Mouse (Mus musculus) intestine, embryonic 15.5 days (tissue): ENCODE data around the gene 6430548M08Rik. TPM values are rescaled to one million over a fixed set of nuclear protein-coding genes. Genes with fewer than 3 reads are reported as not detected.

Source experiments
- ATAC-seq: fragments of 200-750 bp; cut with Nextera tagmentation; 2 replicates; pipeline ENCODE4 v1.8.0; 2017; ENCODE audit warnings: moderate TSS enrichment, moderate library complexity
- H3K27ac ChIP-seq: fragments of 300-500 bp; sonication (generic); 2 replicates; pipeline ENCODE4 v1.5.1; 2015; ENCODE audit warnings: mild to moderate bottlenecking, inconsistent platforms
- H3K27me3 ChIP-seq: fragments of 300-500 bp; sonication (generic); replicated peaks from 2 replicates; pipeline ENCODE4 v1.6.1; 2015; ENCODE audit warnings: inconsistent platforms
- H3K36me3 ChIP-seq: fragments of 300-500 bp; sonication (generic); 2 replicates; pipeline ENCODE4 v1.6.1; 2015; ENCODE audit warnings: inconsistent platforms
- H3K4me1 ChIP-seq: fragments of 300-500 bp; sonication (generic); replicated peaks from 2 replicates; pipeline ENCODE4 v1.6.1; 2015; ENCODE audit warnings: inconsistent platforms
- H3K4me2 ChIP-seq: fragments of 300-500 bp; sonication (generic); replicated peaks from 2 replicates; pipeline ENCODE4 v1.6.1; 2015; ENCODE audit warnings: mild to moderate bottlenecking, inconsistent platforms
- H3K4me3 ChIP-seq: fragments of 300-500 bp; sonication (generic); replicated peaks from 2 replicates; pipeline ENCODE4 v1.5.1; 2015; ENCODE audit warnings: inconsistent platforms
- H3K9ac ChIP-seq: fragments of 300-500 bp; sonication (generic); 2 replicates; pipeline ENCODE4 v1.6.1; 2015; ENCODE audit warnings: inconsistent platforms
- H3K9me3 ChIP-seq: fragments of 300-500 bp; sonication (generic); 2 replicates; pipeline ENCODE4 v1.6.1; 2016; ENCODE audit warnings: inconsistent platforms
- WGBS: fragments of 180-500 bp; shearing (Covaris S2); methylation state at CpG from one replicate; pipeline ENCODE4 v1.1.7; 2015; 5-methylcytosine and 5-hydroxymethylcytosine counted together
- polyA plus RNA-seq: library from polyadenylated mRNA; unstranded; fragments of >200 nt; fragmentation: Nextera tagmentation; extraction: Ambion mirVana; gene quantifications from 2 replicates; pipeline ENCODE4 v1.2.1, GENCODE M21; 2015

6430548M08Rik gene
- polyA plus RNA-seq, 1 experiment from 2014 or later: 4.7 TPM

- ATAC-seq: no peak
- Histone ChIP-seq H3K36me3 (no peaks in the 10 kb centered on the region), H3K9ac (no peak overlapping the region), H3K4me3 (no peak overlapping the region), H3K27me3 (no peaks in the 10 kb centered on the region), H3K4me2 (no peak overlapping the region), H3K9me3 (no peaks in the 10 kb centered on the region), H3K4me1 (peaks cover 19% of the 10 kb centered on the region), H3K27ac (no peak overlapping the region)
- 75% methylated on average over 4 of the region's 4 CpGs for WGBS
Observed at GRCm38 (mm10) chr8:120129547-120129946, 15.6 kb downstream of the 6430548M08Rik start.

- no peak for ATAC-seq
- Histone ChIP-seq H3K4me3 (no peak overlapping the region), H3K9ac (no peak overlapping the region), H3K4me1 (peaks cover 11% of the 10 kb centered on the region), H3K4me2 (no peak overlapping the region), H3K27ac (no peak overlapping the region), H3K9me3 (no peaks in the 10 kb centered on the region), H3K36me3 (no peaks in the 10 kb centered on the region), H3K27me3 (no peaks in the 10 kb centered on the region)
- WGBS: 89% methylated on average over 8 of the region's 8 CpGs
Observed at GRCm38 (mm10) chr8:120131158-120131557, 17.2 kb downstream of the 6430548M08Rik start.

DNA sequence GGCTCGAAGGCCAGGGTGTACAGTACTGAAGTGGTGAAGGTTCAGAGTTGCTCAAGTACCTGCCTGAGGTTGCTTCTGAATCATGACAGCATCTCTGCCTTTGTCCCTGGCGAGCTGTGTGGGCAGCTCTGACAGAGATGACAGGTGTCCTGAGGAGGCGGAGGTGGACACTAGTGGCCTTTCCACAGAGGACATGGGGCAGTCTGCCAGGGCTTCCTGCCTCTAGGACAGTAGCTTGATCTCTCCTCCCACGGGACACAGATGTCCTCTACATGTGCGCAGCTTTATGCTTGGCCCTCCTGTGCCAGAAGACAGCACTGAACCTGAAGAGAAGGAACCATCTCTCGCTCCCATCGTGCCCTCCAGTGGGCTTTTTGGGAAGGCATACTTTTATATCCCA, 19.2 kb downstream of the 6430548M08Rik start:
- 81% methylated on average over 7 of the region's 7 CpGs for WGBS
- no peaks in the 10 kb centered on the region for H3K9me3 ChIP-seq
- no peaks in the 10 kb centered on the region for H3K36me3 ChIP-seq
- ATAC-seq: no peak
- no peak overlapping the region for H3K4me2 ChIP-seq
- H3K4me1 ChIP-seq: peaks cover 6% of the 10 kb centered on the region; the same call in 1 of the 2 replicates
- no peaks in the 10 kb centered on the region for H3K27me3 ChIP-seq
- no peak overlapping the region for H3K4me3 ChIP-seq
- no peak overlapping the region for H3K27ac ChIP-seq
- H3K9ac ChIP-seq: no peak overlapping the region

GRCm38 (mm10) chr8:120135687-120136086, 21.7 kb downstream of the 6430548M08Rik start:
- no peaks in the 10 kb centered on the region for H3K9me3 ChIP-seq
- no peak overlapping the region for H3K27ac ChIP-seq
- no peaks in the 10 kb centered on the region for H3K27me3 ChIP-seq
- peaks cover 24% of the 10 kb centered on the region for H3K4me1 ChIP-seq
- no peak overlapping the region for H3K4me3 ChIP-seq
- ATAC-seq: no peak
- no peak overlapping the region for H3K9ac ChIP-seq
- H3K36me3 ChIP-seq: no peaks in the 10 kb centered on the region
- no peak overlapping the region for H3K4me2 ChIP-seq
- WGBS: 90% methylated on average over 7 of the region's 7 CpGs

GRCm38 (mm10) chr8:120136618-120137017, 22.7 kb downstream of the 6430548M08Rik start:
- no peaks in the 10 kb centered on the region for H3K36me3 ChIP-seq
- no peak for ATAC-seq
- H3K4me1 ChIP-seq: peaks cover 28% of the 10 kb centered on the region
- H3K27ac ChIP-seq: no peak overlapping the region
- H3K27me3 ChIP-seq: no peaks in the 10 kb centered on the region
- H3K9me3 ChIP-seq: no peaks in the 10 kb centered on the region
- H3K4me3 ChIP-seq: no peak overlapping the region
- 66% methylated on average over 7 of the region's 7 CpGs for WGBS
- H3K9ac ChIP-seq: no peak overlapping the region
- no peak overlapping the region for H3K4me2 ChIP-seq

- Histone ChIP-seq H3K27ac (peak overlapping the region; percentile 76), H3K27me3 (no peaks in the 10 kb centered on the region), H3K9me3 (no peaks in the 10 kb centered on the region), H3K4me2 (no peak overlapping the region), H3K9ac (no peak overlapping the region), H3K4me3 (no peak overlapping the region), H3K4me1 (peaks cover 28% of the 10 kb centered on the region), H3K36me3 (no peaks in the 10 kb centered on the region)
- 54% methylated on average over 2 of the region's 2 CpGs for WGBS
- ATAC-seq: peak; percentile 85
Observed at GRCm38 (mm10) chr8:120138958-120139357, 25.0 kb downstream of the 6430548M08Rik start.

GRCm38 (mm10) chr8:120140769-120141168, 26.8 kb downstream of the 6430548M08Rik start:
- Histone ChIP-seq H3K27me3 (no peaks in the 10 kb centered on the region), H3K4me1 (peaks cover 28% of the 10 kb centered on the region), H3K4me2 (no peak overlapping the region), H3K27ac (peak overlapping the region; percentile 6; the same call in 1 of the 2 replicates), H3K9ac (no peak overlapping the region), H3K9me3 (no peaks in the 10 kb centered on the region; the same call in 1 of the 2 replicates), H3K4me3 (no peak overlapping the region), H3K36me3 (no peaks in the 10 kb centered on the region)
- WGBS: 54% methylated on average over 3 of the region's 3 CpGs
- 0 out of 2 replicates have a peak, but pooled peaks have one; percentile 29 for ATAC-seq

GRCm38 (mm10) chr8:120143911-120144651, 30.1 kb downstream of the 6430548M08Rik start:
- Histone ChIP-seq H3K9me3 (no peaks in the 10 kb centered on the region; the same call in 1 of the 2 replicates), H3K27ac (no peak overlapping the region), H3K36me3 (no peaks in the 10 kb centered on the region), H3K4me3 (no peak overlapping the region), H3K4me2 (no peak overlapping the region), H3K27me3 (no peaks in the 10 kb centered on the region), H3K4me1 (peaks cover 16% of the 10 kb centered on the region), H3K9ac (no peak overlapping the region)
- 64% methylated on average over 15 of the region's 15 CpGs for WGBS
- ATAC-seq: no peak

DNA sequence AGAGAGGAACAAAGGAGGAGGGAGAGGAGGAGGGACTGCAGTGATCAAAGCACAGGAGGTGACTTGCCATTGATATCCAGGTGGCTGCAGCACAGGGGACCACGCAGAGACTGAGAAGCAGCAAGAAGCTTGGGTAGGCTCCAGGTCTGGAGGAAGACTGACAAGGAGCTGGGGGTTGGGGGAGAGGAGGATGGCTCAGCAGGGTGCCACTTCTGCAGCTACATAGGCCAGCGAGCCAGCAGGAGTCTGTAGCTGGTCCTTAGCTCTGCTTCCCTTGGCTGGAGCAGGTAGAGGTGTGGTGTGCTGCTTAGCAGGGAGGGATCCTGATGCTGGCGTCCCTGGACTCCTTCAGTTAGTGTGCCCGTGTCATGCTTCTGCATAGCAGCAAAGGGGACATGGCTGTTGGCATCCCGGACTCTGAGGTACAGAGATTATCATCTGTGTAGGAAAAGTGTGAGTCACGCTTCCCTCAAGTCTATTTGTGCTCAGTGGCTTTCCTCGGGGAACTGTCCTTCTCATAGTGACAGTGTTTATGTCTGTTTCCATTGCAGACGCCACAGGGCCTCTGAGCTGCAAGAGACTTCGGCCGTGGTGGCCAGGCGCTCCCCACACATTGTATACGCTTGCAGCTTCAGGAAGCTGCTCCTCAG, 30.8 kb downstream of the 6430548M08Rik start:
- Histone ChIP-seq H3K4me1 (peaks cover 9% of the 10 kb centered on the region), H3K4me2 (no peak overlapping the region), H3K27ac (no peak overlapping the region), H3K9ac (no peak overlapping the region), H3K9me3 (no peaks in the 10 kb centered on the region; the same call in 1 of the 2 replicates), H3K27me3 (no peaks in the 10 kb centered on the region), H3K36me3 (no peaks in the 10 kb centered on the region), H3K4me3 (no peak overlapping the region)
- ATAC-seq: no peak
- 46% methylated on average over 12 of the region's 12 CpGs for WGBS

GRCm38 (mm10) chr8:120146051-120146450, 32.1 kb downstream of the 6430548M08Rik start:
- no peaks in the 10 kb centered on the region; the same call in 1 of the 2 replicates for H3K9me3 ChIP-seq
- H3K27ac ChIP-seq: no peak overlapping the region
- 87% methylated on average over 1 of the region's 1 CpGs for WGBS
- H3K4me2 ChIP-seq: no peak overlapping the region
- ATAC-seq: no peak
- H3K4me1 ChIP-seq: 0 out of 2 replicates have a peak, but pooled peaks cover under 1% of the 10 kb centered on the region
- no peak overlapping the region for H3K9ac ChIP-seq
- no peaks in the 10 kb centered on the region for H3K36me3 ChIP-seq
- H3K27me3 ChIP-seq: peaks cover 3% of the 10 kb centered on the region; the same call in 1 of the 2 replicates
- no peak overlapping the region for H3K4me3 ChIP-seq

DNA sequence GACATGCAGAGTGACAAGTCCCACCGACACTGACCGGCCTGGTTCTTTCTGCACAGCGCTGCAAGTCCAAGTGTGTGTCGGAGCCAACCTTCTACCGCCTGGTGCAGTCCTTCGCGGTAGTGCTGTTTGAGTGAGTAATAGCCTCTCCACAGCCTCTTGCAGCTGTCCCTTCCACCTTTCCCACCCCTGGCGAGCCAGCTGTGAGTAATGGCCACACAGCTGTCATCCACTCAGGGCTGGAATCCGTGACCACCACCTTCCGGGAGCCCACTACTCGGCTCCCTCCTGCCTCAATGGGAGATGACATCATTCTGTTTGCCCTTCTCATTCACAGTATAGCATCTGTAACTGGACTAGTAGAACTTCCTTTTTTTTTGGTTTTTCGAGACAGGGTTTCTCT, 36.1 kb downstream of the 6430548M08Rik start:
- no peaks in the 10 kb centered on the region for H3K36me3 ChIP-seq
- peaks cover 4% of the 10 kb centered on the region; the same call in 1 of the 2 replicates for H3K27me3 ChIP-seq
- H3K9me3 ChIP-seq: no peaks in the 10 kb centered on the region; the same call in 1 of the 2 replicates
- ATAC-seq: no peak
- H3K4me1 ChIP-seq: peaks cover 10% of the 10 kb centered on the region; the same call in 1 of the 2 replicates
- H3K4me3 ChIP-seq: no peak overlapping the region
- no peak overlapping the region for H3K9ac ChIP-seq
- H3K4me2 ChIP-seq: no peak overlapping the region
- 57% methylated on average over 12 of the region's 12 CpGs for WGBS
- no peak overlapping the region for H3K27ac ChIP-seq

DNA sequence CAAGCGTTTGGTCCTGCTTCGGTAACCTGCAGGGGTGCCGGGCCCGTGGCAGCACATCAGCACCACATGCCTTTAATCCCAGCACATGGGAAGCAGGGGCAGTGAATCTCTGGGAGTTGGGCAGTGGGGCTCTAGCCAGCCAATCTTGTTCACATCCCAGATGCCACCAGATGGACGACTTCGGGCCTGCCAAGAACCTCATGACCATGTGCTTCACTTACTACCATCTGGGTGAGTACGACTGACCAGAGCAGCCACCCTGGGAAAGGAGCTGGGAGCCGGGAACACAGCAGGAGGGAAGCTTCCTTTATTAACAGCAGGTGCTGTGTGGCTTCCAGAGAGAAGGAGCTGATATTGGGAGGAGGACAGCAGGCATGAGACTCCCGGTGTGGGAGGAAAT, 37.2 kb downstream of the 6430548M08Rik start:
- WGBS: 76% methylated on average over 9 of the region's 9 CpGs
- H3K9me3 ChIP-seq: no peaks in the 10 kb centered on the region
- ATAC-seq: no peak
- H3K36me3 ChIP-seq: no peaks in the 10 kb centered on the region
- no peak overlapping the region for H3K27ac ChIP-seq
- peaks cover 10% of the 10 kb centered on the region; the same call in 1 of the 2 replicates for H3K4me1 ChIP-seq
- peaks cover 4% of the 10 kb centered on the region; the same call in 1 of the 2 replicates for H3K27me3 ChIP-seq
- no peak overlapping the region for H3K9ac ChIP-seq
- H3K4me3 ChIP-seq: no peak overlapping the region
- no peak overlapping the region for H3K4me2 ChIP-seq
